Mouse (Mus musculus) midbrain, embryonic 10.5 days (tissue): ENCODE data around the gene Sipa1l3. TPM values are rescaled to one million over a fixed set of nuclear protein-coding genes. Genes with fewer than 3 reads are reported as not detected.
A peak's percentile ranks its signal among the peaks of the same experiment; 100 is the strongest.

ENCODE experiments used
- DNase-seq: peaks from one replicate; pipeline ENCODE4 v3.0.0-alpha.2; 2017; ENCODE audit warnings: low spot score
- H3K27ac ChIP-seq: fragments of 300-500 bp; sonication (generic); replicated peaks from 2 replicates; pipeline ENCODE4 v1.5.1; 2016; ENCODE audit warnings: mild to moderate bottlenecking
- H3K27me3 ChIP-seq: fragments of 300-500 bp; sonication (generic); 2 replicates; pipeline ENCODE4 v1.6.1; 2016; ENCODE audit warnings: low read depth, mild to moderate bottlenecking; ENCODE audit not compliant: poor library complexity, severe bottlenecking
- H3K36me3 ChIP-seq: fragments of 300-500 bp; sonication (generic); 2 replicates; pipeline ENCODE4 v1.6.1; 2016; ENCODE audit warnings: mild to moderate bottlenecking, moderate library complexity
- H3K4me1 ChIP-seq: fragments of 300-500 bp; sonication (generic); 2 replicates; pipeline ENCODE4 v1.6.1; 2016
- H3K4me3 ChIP-seq: fragments of 300-500 bp; sonication (generic); 2 replicates; pipeline ENCODE4 v1.5.1; 2016; ENCODE audit warnings: mild to moderate bottlenecking, moderate library complexity
- H3K9me3 ChIP-seq: fragments of 300-500 bp; sonication (generic); replicated peaks from 2 replicates; pipeline ENCODE4 v1.6.1; 2016; ENCODE audit warnings: mild to moderate bottlenecking
- WGBS: fragments of 180-500 bp; shearing (Covaris S2); methylation state at CpG from one replicate; pipeline ENCODE4 v1.1.7; 2016; 5-methylcytosine and 5-hydroxymethylcytosine counted together
- polyA plus RNA-seq: library from polyadenylated mRNA; unstranded; fragments of >200 nt; fragmentation: Nextera tagmentation; extraction: Ambion mirVana; gene quantifications from 2 replicates; pipeline ENCODE4 v1.2.1, GENCODE M21; 2016

The Sipa1l3 gene
- polyA plus RNA-seq, 1 experiment from 2014 or later = 8.4 TPM

GRCm38 (mm10) chr7:29466585-29466984, 51.9 kb downstream of the Sipa1l3 start:
- Histone ChIP-seq H3K4me3 (no peak overlapping the region), H3K4me1 (peaks cover 46% of the 10 kb centered on the region), H3K36me3 (no peaks in the 10 kb centered on the region), H3K27me3 (no peaks in the 10 kb centered on the region), H3K27ac (no peak overlapping the region), H3K9me3 (no peaks in the 10 kb centered on the region)
- WGBS = 77% methylated on average over 10 of the region's 10 CpGs
- DNase-seq = no peak

- no peak overlapping the region for H3K4me3 ChIP-seq
- H3K36me3 ChIP-seq = no peaks in the 10 kb centered on the region
- 90% methylated on average over 4 of the region's 4 CpGs for WGBS
- H3K27ac ChIP-seq = no peak overlapping the region
- H3K4me1 ChIP-seq = peaks cover 38% of the 10 kb centered on the region
- no peaks in the 10 kb centered on the region for H3K27me3 ChIP-seq
- H3K9me3 ChIP-seq = no peaks in the 10 kb centered on the region
- no peak for DNase-seq
Observed at GRCm38 (mm10) chr7:29465736-29466135, 52.7 kb downstream of the Sipa1l3 start.

- DNase-seq = no peak
- Histone ChIP-seq H3K4me1 (peaks cover 22% of the 10 kb centered on the region; the same call in 1 of the 2 replicates), H3K27me3 (no peaks in the 10 kb centered on the region), H3K27ac (no peak overlapping the region), H3K4me3 (no peak overlapping the region), H3K36me3 (no peaks in the 10 kb centered on the region), H3K9me3 (no peaks in the 10 kb centered on the region)
- WGBS = 86% methylated on average over 3 of the region's 3 CpGs
Observed at GRCm38 (mm10) chr7:29462820-29463219, 55.6 kb downstream of the Sipa1l3 start.

- H3K27me3 ChIP-seq = no peaks in the 10 kb centered on the region
- H3K4me1 ChIP-seq = peaks cover 24% of the 10 kb centered on the region; the same call in 1 of the 2 replicates
- no peaks in the 10 kb centered on the region for H3K9me3 ChIP-seq
- H3K27ac ChIP-seq = no peak overlapping the region
- H3K4me3 ChIP-seq = no peak overlapping the region
- H3K36me3 ChIP-seq = no peaks in the 10 kb centered on the region
- no peak for DNase-seq
- WGBS = 90% methylated on average over 5 of the region's 5 CpGs
Observed at GRCm38 (mm10) chr7:29462178-29462577, 56.3 kb downstream of the Sipa1l3 start.

GRCm38 (mm10) chr7:29461557-29461956, 56.9 kb downstream of the Sipa1l3 start:
- Histone ChIP-seq H3K27ac (no peak overlapping the region), H3K4me1 (peaks cover 21% of the 10 kb centered on the region; the same call in 1 of the 2 replicates), H3K27me3 (no peaks in the 10 kb centered on the region; the same call in 1 of the 2 replicates), H3K4me3 (no peak overlapping the region), H3K9me3 (no peaks in the 10 kb centered on the region), H3K36me3 (no peaks in the 10 kb centered on the region)
- DNase-seq = no peak
- 89% methylated on average over 10 of the region's 10 CpGs for WGBS

GRCm38 (mm10) chr7:29458889-29459740, 59.3 kb downstream of the Sipa1l3 start:
- Histone ChIP-seq H3K27me3 (no peaks in the 10 kb centered on the region; the same call in 1 of the 2 replicates), H3K27ac (no peak overlapping the region), H3K4me3 (no peak overlapping the region), H3K36me3 (no peaks in the 10 kb centered on the region), H3K9me3 (no peaks in the 10 kb centered on the region), H3K4me1 (peaks cover 34% of the 10 kb centered on the region)
- no peak for DNase-seq
- 92% methylated on average over 14 of the region's 14 CpGs for WGBS

GRCm38 (mm10) chr7:29457772-29458171, 60.7 kb downstream of the Sipa1l3 start:
- Histone ChIP-seq H3K9me3 (no peaks in the 10 kb centered on the region), H3K27me3 (no peaks in the 10 kb centered on the region; the same call in 1 of the 2 replicates), H3K36me3 (no peaks in the 10 kb centered on the region), H3K4me3 (no peak overlapping the region), H3K4me1 (peaks cover 42% of the 10 kb centered on the region), H3K27ac (no peak overlapping the region)
- no peak for DNase-seq
- WGBS = 78% methylated on average over 6 of the region's 6 CpGs

- peaks cover 47% of the 10 kb centered on the region for H3K4me1 ChIP-seq
- WGBS = 89% methylated on average over 9 of the region's 9 CpGs
Observed at GRCm38 (mm10) chr7:29456716-29457115, 61.7 kb downstream of the Sipa1l3 start.

GRCm38 (mm10) chr7:29455591-29455990, 62.9 kb downstream of the Sipa1l3 start:
- no peak overlapping the region for H3K27ac ChIP-seq
- 68% methylated on average over 6 of the region's 6 CpGs for WGBS
- peaks cover 53% of the 10 kb centered on the region for H3K4me1 ChIP-seq
- H3K9me3 ChIP-seq = no peaks in the 10 kb centered on the region
- no peak for DNase-seq
- peaks cover 4% of the 10 kb centered on the region; the same call in 1 of the 2 replicates for H3K27me3 ChIP-seq
- no peaks in the 10 kb centered on the region for H3K36me3 ChIP-seq
- no peak overlapping the region for H3K4me3 ChIP-seq

More at GRCm38 (mm10) chr7:29456716-29457115, 61.7 kb downstream of the Sipa1l3 start:
- Histone ChIP-seq H3K27me3 (peaks cover 4% of the 10 kb centered on the region; the same call in 1 of the 2 replicates), H3K27ac (no peak overlapping the region), H3K4me3 (no peak overlapping the region), H3K9me3 (no peaks in the 10 kb centered on the region), H3K36me3 (no peaks in the 10 kb centered on the region)
- DNase-seq = no peak

GRCm38 (mm10) chr7:29454965-29455364, 63.5 kb downstream of the Sipa1l3 start:
- H3K4me1 ChIP-seq = peaks cover 53% of the 10 kb centered on the region
- DNase-seq = no peak
- peak overlapping the region; percentile 7; the same call in 1 of the 2 replicates for H3K27ac ChIP-seq
- no peak overlapping the region for H3K4me3 ChIP-seq
- H3K9me3 ChIP-seq = no peaks in the 10 kb centered on the region
- H3K27me3 ChIP-seq = peaks cover 4% of the 10 kb centered on the region; the same call in 1 of the 2 replicates
- 39% methylated on average over 7 of the region's 7 CpGs for WGBS
- H3K36me3 ChIP-seq = no peaks in the 10 kb centered on the region

- H3K36me3 ChIP-seq = no peaks in the 10 kb centered on the region
- H3K4me1 ChIP-seq = peaks cover 53% of the 10 kb centered on the region
- peaks cover 4% of the 10 kb centered on the region; the same call in 1 of the 2 replicates for H3K27me3 ChIP-seq
- no peaks in the 10 kb centered on the region for H3K9me3 ChIP-seq
- DNase-seq = peak; percentile 56
- WGBS = 25% methylated on average over 18 of the region's 18 CpGs
- H3K4me3 ChIP-seq = peak overlapping the region; percentile 20; the same call in 1 of the 2 replicates
- H3K27ac ChIP-seq = peak overlapping the region; percentile 71
Observed at GRCm38 (mm10) chr7:29452991-29453741, 65.3 kb downstream of the Sipa1l3 start.

GRCm38 (mm10) chr7:29452381-29452780, 66.1 kb downstream of the Sipa1l3 start:
- DNase-seq = no peak

More at GRCm38 (mm10) chr7:29452381-29452780, 66.1 kb downstream of the Sipa1l3 start:
- Histone ChIP-seq H3K27ac (0 out of 2 replicates have a peak overlapping the region, but pooled peaks have one; percentile 71), H3K27me3 (peaks cover 4% of the 10 kb centered on the region; the same call in 1 of the 2 replicates), H3K4me1 (peaks cover 48% of the 10 kb centered on the region), H3K9me3 (no peaks in the 10 kb centered on the region), H3K36me3 (no peaks in the 10 kb centered on the region), H3K4me3 (no peak overlapping the region)
- WGBS = 86% methylated on average over 6 of the region's 6 CpGs
